Comparison of ENCODE assay signal across 13 mouse cellular contexts in the genomic region with DNA sequence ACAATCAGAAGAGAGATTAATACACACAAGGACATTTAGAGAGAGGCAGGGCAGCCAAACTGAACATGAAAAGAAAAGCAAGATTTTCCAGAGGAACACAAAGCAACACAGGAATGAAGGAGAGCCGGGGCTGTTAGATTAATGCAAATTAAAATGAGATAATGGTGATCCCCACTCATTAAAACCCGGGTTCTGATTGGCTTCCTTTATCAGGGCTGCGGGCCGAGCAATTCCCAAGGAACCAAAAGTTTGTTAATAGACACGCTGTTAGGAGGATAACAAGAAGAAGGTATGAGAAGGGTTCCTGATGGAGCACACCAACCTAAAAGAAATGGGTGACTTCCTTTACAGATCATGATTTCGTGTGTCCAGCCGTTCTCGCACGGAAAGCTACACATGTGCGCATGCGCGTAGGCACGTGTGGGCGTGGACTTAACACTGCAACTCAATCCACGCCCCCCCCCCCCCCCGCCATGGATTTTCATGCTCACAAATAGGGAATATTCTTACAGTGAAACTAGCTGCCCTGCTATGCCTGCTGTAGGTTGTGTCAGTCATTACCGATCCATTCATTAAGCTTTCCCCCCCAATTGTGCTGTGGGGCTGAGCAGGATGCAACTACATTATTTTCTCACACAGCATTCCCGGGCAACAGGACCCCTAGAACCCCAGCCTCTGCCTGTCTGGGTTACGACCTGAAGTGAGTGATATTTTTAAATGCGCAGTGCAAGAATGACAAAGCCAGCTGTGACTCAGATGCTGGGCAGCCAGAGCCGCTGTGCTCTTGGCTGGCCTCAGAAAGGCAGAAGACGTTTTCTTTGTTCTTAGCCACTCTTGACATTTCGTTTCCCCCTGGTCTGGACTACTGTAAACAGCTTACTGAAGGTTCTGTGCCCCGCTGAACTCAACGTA.
DNase-seq lines count a peak whose midpoint lies in the region; ATAC-seq and TF ChIP-seq lines count a peak whose summit lies in the region.
"Had no signal": no experiment of that assay in that cellular context is flagged by ENCODE, and none has a peak within 500 bp of the region (broad histone marks: within the 10 kb centered on the region; RNA-seq: fewer than 3 reads in every experiment).

No protein-coding gene starts in this region.

- peak overlapping the region; percentile 47 for H3K27ac ChIP-seq in midbrain, embryonic 13.5 days
- H3K27ac ChIP-seq in midbrain, postnatal 0 days (ENCODE audit: low read depth, low read length) = no peak overlapping the region
- H3K27ac ChIP-seq in forebrain, embryonic 15.5 days (replicated peaks) = peak overlapping the region; percentile 86
- no peak overlapping the region for H3K27ac ChIP-seq in kidney, embryonic 14.5 days (ENCODE audit: low read depth, low read length)
- H3K27ac ChIP-seq: embryonic facial prominence, embryonic 13.5 days; hindbrain, embryonic 10.5 days had no signal

- H3K9ac ChIP-seq in midbrain, embryonic 13.5 days (replicated peaks) = no peak overlapping the region
- no peak overlapping the region for H3K9ac ChIP-seq in midbrain, postnatal 0 days (replicated peaks; ENCODE audit: low read length, poor library complexity, severe bottlenecking)
- H3K9ac ChIP-seq in forebrain, embryonic 15.5 days (replicated peaks) = peak overlapping the region; percentile 44
- no peak overlapping the region for H3K9ac ChIP-seq in kidney, embryonic 14.5 days (ENCODE audit: low read depth, low read length)
- H3K9ac ChIP-seq: embryonic facial prominence, embryonic 13.5 days had no signal

- WGBS in midbrain, embryonic 13.5 days = 78% methylated on average over 25 of the region's 25 CpGs
- 75% methylated on average over 25 of the region's 25 CpGs for WGBS in midbrain, postnatal 0 days
- 38% methylated on average over 25 of the region's 25 CpGs for WGBS in forebrain, embryonic 15.5 days
- WGBS in kidney, embryonic 14.5 days = 87% methylated on average over 25 of the region's 25 CpGs

- TF ChIP-seq CTCF in midbrain, postnatal 0 days (IDR thresholded peaks at IDR 0.05) = no peak

- no peak overlapping the region for H3K4me2 ChIP-seq in midbrain, embryonic 13.5 days (replicated peaks)
- no peak overlapping the region for H3K4me2 ChIP-seq in midbrain, postnatal 0 days (ENCODE audit: low read depth, low read length, poor library complexity, severe bottlenecking)
- H3K4me2 ChIP-seq in forebrain, embryonic 15.5 days (replicated peaks) = peak overlapping the region; percentile 34
- H3K4me2 ChIP-seq in kidney, embryonic 14.5 days (replicated peaks; ENCODE audit: low read depth, low read length) = no peak overlapping the region
- H3K4me2 ChIP-seq: embryonic facial prominence, embryonic 13.5 days had no signal

- H3K4me3 ChIP-seq in midbrain, embryonic 13.5 days (replicated peaks) = no peak overlapping the region
- no peak overlapping the region for H3K4me3 ChIP-seq in midbrain, postnatal 0 days (ENCODE audit: low read depth, low read length)
- peak overlapping the region; percentile 42 for H3K4me3 ChIP-seq in forebrain, embryonic 15.5 days
- no peak overlapping the region for H3K4me3 ChIP-seq in kidney, embryonic 14.5 days (ENCODE audit: low read length)
- H3K4me3 ChIP-seq: embryonic facial prominence, embryonic 13.5 days; hindbrain, embryonic 10.5 days had no signal

- H3K36me3 ChIP-seq in midbrain, embryonic 13.5 days = no peaks in the 10 kb centered on the region
- H3K36me3 ChIP-seq in midbrain, postnatal 0 days (ENCODE audit: insufficient read depth, low read length) = no peaks in the 10 kb centered on the region
- no peaks in the 10 kb centered on the region for H3K36me3 ChIP-seq in forebrain, embryonic 15.5 days
- no peaks in the 10 kb centered on the region for H3K36me3 ChIP-seq in kidney, embryonic 14.5 days (ENCODE audit: control insufficient read depth, insufficient read depth, low read length)
- H3K36me3 ChIP-seq: embryonic facial prominence, embryonic 13.5 days; hindbrain, embryonic 10.5 days had no signal

- H3K27me3 ChIP-seq in midbrain, embryonic 13.5 days = no peaks in the 10 kb centered on the region
- H3K27me3 ChIP-seq in midbrain, postnatal 0 days (ENCODE audit: insufficient read depth, low read length) = no peaks in the 10 kb centered on the region
- no peaks in the 10 kb centered on the region for H3K27me3 ChIP-seq in forebrain, embryonic 15.5 days
- no peaks in the 10 kb centered on the region; the same call in 1 of the 2 replicates for H3K27me3 ChIP-seq in kidney, embryonic 14.5 days (ENCODE audit: control insufficient read depth, insufficient read depth, low read length)
- H3K27me3 ChIP-seq: embryonic facial prominence, embryonic 13.5 days had no signal

- ATAC-seq in midbrain, embryonic 13.5 days = no peak
- ATAC-seq in midbrain, postnatal 0 days (ENCODE audit: low FRiP score) = no peak
- ATAC-seq in forebrain, embryonic 15.5 days (replicated peaks) = peak; percentile 57
- no peak for ATAC-seq in kidney, embryonic 14.5 days (ENCODE audit: low FRiP score, low TSS enrichment)

- no peaks in the 10 kb centered on the region for H3K9me3 ChIP-seq in midbrain, embryonic 13.5 days
- H3K9me3 ChIP-seq in midbrain, postnatal 0 days (ENCODE audit: low read length) = no peaks in the 10 kb centered on the region
- no peaks in the 10 kb centered on the region for H3K9me3 ChIP-seq in forebrain, embryonic 15.5 days
- H3K9me3 ChIP-seq in kidney, embryonic 14.5 days (ENCODE audit: control insufficient read depth, low read length) = no peaks in the 10 kb centered on the region
- H3K9me3 ChIP-seq: embryonic facial prominence, embryonic 13.5 days; hindbrain, embryonic 10.5 days had no signal

- DNase-seq in midbrain, postnatal 0 days (ENCODE audit: low spot score) = no peak
- peak; percentile 13 to 52 for DNase-seq in left cerebral cortex, adult 8-10 months (ENCODE audit: low spot score in 2 of 2)
- peak; percentile 74 for DNase-seq in right cerebral cortex, postnatal 4 days
- DNase-seq in kidney, adult 18-20 months = no peak
- DNase-seq in ovary, postnatal 36 days (ENCODE audit: low spot score) = no peak
- DNase-seq: cerebellum, adult 11-12 months; heart, adult 18-20 months; lung, adult 2 months had no signal

- H3K4me1 ChIP-seq in midbrain, embryonic 13.5 days (replicated peaks) = peaks cover 48% of the 10 kb centered on the region
- H3K4me1 ChIP-seq in midbrain, postnatal 0 days (ENCODE audit: insufficient read depth, low read length) = 0 out of 2 replicates have a peak, but pooled peaks cover 6% of the 10 kb centered on the region
- peaks cover 47% of the 10 kb centered on the region for H3K4me1 ChIP-seq in forebrain, embryonic 15.5 days
- no peaks in the 10 kb centered on the region for H3K4me1 ChIP-seq in kidney, embryonic 14.5 days (ENCODE audit: control insufficient read depth, insufficient read depth, low read length)

Comparison
In these comparisons a context has a peak if more than half of its experiments do, and no peak if none do; other contexts are left out.
1. H3K27ac ChIP-seq: peak in midbrain, embryonic 13.5 days (single experiment) and forebrain, embryonic 15.5 days (single experiment); none in midbrain, postnatal 0 days (single experiment) and kidney, embryonic 14.5 days (single experiment).
2. DNase-seq: peak in left cerebral cortex, adult 8-10 months (2 of 2) and right cerebral cortex, postnatal 4 days (single experiment); none in midbrain, postnatal 0 days (single experiment), kidney, adult 18-20 months (single experiment) and ovary, postnatal 36 days (single experiment).